Mouse (Mus musculus): ENCODE results near the gene Kif2c.

- TF ChIP-seq CTCF (IDR thresholded peaks at IDR 0.05; ENCODE audit: extremely low read depth, insufficient read depth, low read length) (no peak), POLR2A (IDR thresholded peaks at IDR 0.05; ENCODE audit: extremely low read depth, insufficient read depth, low read length) (no peak)
Measured at GRCm38 (mm10) chr4:117136034-117136433, 46.4 kb downstream of the Kif2c start.

All from cortical plate, adult 2 months (tissue).